Mouse (Mus musculus): ENCODE data around the gene Zc3h12a. TPM values are rescaled to one million over a fixed set of nuclear protein-coding genes. Genes with fewer than 3 reads are reported as not detected.

The Zc3h12a gene
- polyA plus RNA-seq, 1 experiment from 2014 or later = 0.90 TPM

- Histone ChIP-seq H3K4me1 (ENCODE audit: control insufficient read depth, insufficient read depth, low read length) (no peaks in the 10 kb centered on the region), H3K4me3 (ENCODE audit: low read depth, low read length) (no peak overlapping the region), H3K27me3 (ENCODE audit: control insufficient read depth, insufficient read depth, low read length) (0 out of 2 replicates have a peak, but pooled peaks cover 4% of the 10 kb centered on the region), H3K36me3 (ENCODE audit: control insufficient read depth, insufficient read depth, low read length) (no peaks in the 10 kb centered on the region), H3K4me2 (ENCODE audit: low read depth) (no peak overlapping the region), H3K27ac (ENCODE audit: low read depth, low read length) (no peak overlapping the region), H3K9me3 (ENCODE audit: control insufficient read depth, low read length) (no peaks in the 10 kb centered on the region), H3K9ac (ENCODE audit: low read length) (no peak overlapping the region)
- DNase-seq (ENCODE audit: low spot score) (no peak), ATAC-seq (ENCODE audit: insufficient read depth, low FRiP score, low TSS enrichment) (no peak)
- WGBS = 89% methylated on average over 6 of the region's 6 CpGs
Observed at GRCm38 (mm10) chr4:125164861-125165260, 37.2 kb upstream of the Zc3h12a start.

- Histone ChIP-seq H3K27me3 (ENCODE audit: control insufficient read depth, insufficient read depth, low read length) (0 out of 2 replicates have a peak, but pooled peaks cover 4% of the 10 kb centered on the region), H3K4me1 (ENCODE audit: control insufficient read depth, insufficient read depth, low read length) (no peaks in the 10 kb centered on the region), H3K4me3 (ENCODE audit: low read depth, low read length) (no peak overlapping the region), H3K9ac (ENCODE audit: low read length) (no peak overlapping the region), H3K9me3 (ENCODE audit: control insufficient read depth, low read length) (no peaks in the 10 kb centered on the region), H3K4me2 (ENCODE audit: low read depth) (no peak overlapping the region), H3K36me3 (ENCODE audit: control insufficient read depth, insufficient read depth, low read length) (no peaks in the 10 kb centered on the region), H3K27ac (ENCODE audit: low read depth, low read length) (no peak overlapping the region)
- ATAC-seq (ENCODE audit: insufficient read depth, low FRiP score, low TSS enrichment) (no peak), DNase-seq (ENCODE audit: low spot score) (no peak)
- WGBS = 58% methylated on average over 7 of the region's 7 CpGs
Observed at GRCm38 (mm10) chr4:125162701-125163100, 35.1 kb upstream of the Zc3h12a start.

- H3K4me1 ChIP-seq (ENCODE audit: control insufficient read depth, insufficient read depth, low read length) = no peaks in the 10 kb centered on the region
- H3K4me3 ChIP-seq (ENCODE audit: low read depth, low read length) = no peak overlapping the region
- H3K9me3 ChIP-seq (ENCODE audit: control insufficient read depth, low read length) = no peaks in the 10 kb centered on the region
- H3K27me3 ChIP-seq (ENCODE audit: control insufficient read depth, insufficient read depth, low read length) = 0 out of 2 replicates have a peak, but pooled peaks cover 4% of the 10 kb centered on the region
- no peaks in the 10 kb centered on the region for H3K36me3 ChIP-seq (ENCODE audit: control insufficient read depth, insufficient read depth, low read length)
- H3K4me2 ChIP-seq (ENCODE audit: low read depth) = no peak overlapping the region
- DNase-seq (ENCODE audit: low spot score) = no peak
- no peak overlapping the region for H3K27ac ChIP-seq (ENCODE audit: low read depth, low read length)
- ATAC-seq (ENCODE audit: insufficient read depth, low FRiP score, low TSS enrichment) = no peak
- WGBS = 44% methylated on average over 8 of the region's 8 CpGs
- no peak overlapping the region for H3K9ac ChIP-seq (ENCODE audit: low read length)
Observed at GRCm38 (mm10) chr4:125161392-125161791, 33.8 kb upstream of the Zc3h12a start.

GRCm38 (mm10) chr4:125160951-125161331, 33.3 kb upstream of the Zc3h12a start:
- ATAC-seq (ENCODE audit: insufficient read depth, low FRiP score, low TSS enrichment) = no peak
- no peak for DNase-seq (ENCODE audit: low spot score)
- Histone ChIP-seq H3K4me1 (ENCODE audit: control insufficient read depth, insufficient read depth, low read length) (no peaks in the 10 kb centered on the region), H3K9ac (ENCODE audit: low read length) (no peak overlapping the region), H3K4me3 (ENCODE audit: low read depth, low read length) (no peak overlapping the region), H3K9me3 (ENCODE audit: control insufficient read depth, low read length) (no peaks in the 10 kb centered on the region), H3K27me3 (ENCODE audit: control insufficient read depth, insufficient read depth, low read length) (0 out of 2 replicates have a peak, but pooled peaks cover 4% of the 10 kb centered on the region), H3K27ac (ENCODE audit: low read depth, low read length) (no peak overlapping the region), H3K4me2 (ENCODE audit: low read depth) (no peak overlapping the region), H3K36me3 (ENCODE audit: control insufficient read depth, insufficient read depth, low read length) (no peaks in the 10 kb centered on the region)
- 73% methylated on average over 10 of the region's 10 CpGs for WGBS

GRCm38 (mm10) chr4:125160320-125160950, 32.8 kb upstream of the Zc3h12a start:
- Histone ChIP-seq H3K27me3 (ENCODE audit: control insufficient read depth, insufficient read depth, low read length) (0 out of 2 replicates have a peak, but pooled peaks cover 4% of the 10 kb centered on the region), H3K9ac (ENCODE audit: low read length) (no peak overlapping the region), H3K36me3 (ENCODE audit: control insufficient read depth, insufficient read depth, low read length) (no peaks in the 10 kb centered on the region), H3K9me3 (ENCODE audit: control insufficient read depth, low read length) (no peaks in the 10 kb centered on the region), H3K4me2 (ENCODE audit: low read depth) (no peak overlapping the region; the same call in 1 of the 2 replicates), H3K4me1 (ENCODE audit: control insufficient read depth, insufficient read depth, low read length) (no peaks in the 10 kb centered on the region), H3K27ac (ENCODE audit: low read depth, low read length) (no peak overlapping the region), H3K4me3 (ENCODE audit: low read depth, low read length) (no peak overlapping the region)
- ATAC-seq (ENCODE audit: insufficient read depth, low FRiP score, low TSS enrichment) = peak; percentile 53; the same call in 1 of the 2 replicates
- WGBS = 8% methylated on average over 19 of the region's 19 CpGs
- DNase-seq (ENCODE audit: low spot score) = peak; percentile 89

GRCm38 (mm10) chr4:125158581-125159317, 31.1 kb upstream of the Zc3h12a start:
- H3K4me2 ChIP-seq (ENCODE audit: low read depth) = no peak overlapping the region
- H3K27me3 ChIP-seq (ENCODE audit: control insufficient read depth, insufficient read depth, low read length) = 0 out of 2 replicates have a peak, but pooled peaks cover 4% of the 10 kb centered on the region
- H3K4me1 ChIP-seq (ENCODE audit: control insufficient read depth, insufficient read depth, low read length) = no peaks in the 10 kb centered on the region
- H3K9ac ChIP-seq (ENCODE audit: low read length) = no peak overlapping the region
- ATAC-seq (ENCODE audit: insufficient read depth, low FRiP score, low TSS enrichment) (no peak), DNase-seq (ENCODE audit: low spot score) (no peak)
- no peaks in the 10 kb centered on the region for H3K9me3 ChIP-seq (ENCODE audit: control insufficient read depth, low read length)
- no peaks in the 10 kb centered on the region for H3K36me3 ChIP-seq (ENCODE audit: control insufficient read depth, insufficient read depth, low read length)
- no peak overlapping the region for H3K4me3 ChIP-seq (ENCODE audit: low read depth, low read length)
- no peak overlapping the region for H3K27ac ChIP-seq (ENCODE audit: low read depth, low read length)
- WGBS = 72% methylated on average over 20 of the region's 20 CpGs

- no peaks in the 10 kb centered on the region for H3K9me3 ChIP-seq (ENCODE audit: control insufficient read depth, low read length)
- no peak for DNase-seq (ENCODE audit: low spot score)
- no peak overlapping the region for H3K27ac ChIP-seq (ENCODE audit: low read depth, low read length)
- 0 out of 2 replicates have a peak, but pooled peaks cover 4% of the 10 kb centered on the region for H3K27me3 ChIP-seq (ENCODE audit: control insufficient read depth, insufficient read depth, low read length)
- ATAC-seq (ENCODE audit: insufficient read depth, low FRiP score, low TSS enrichment) = no peak
- H3K4me2 ChIP-seq (ENCODE audit: low read depth) = no peak overlapping the region
- H3K4me3 ChIP-seq (ENCODE audit: low read depth, low read length) = no peak overlapping the region
- WGBS = 71% methylated on average over 2 of the region's 2 CpGs
- H3K9ac ChIP-seq (ENCODE audit: low read length) = no peak overlapping the region
- H3K4me1 ChIP-seq (ENCODE audit: control insufficient read depth, insufficient read depth, low read length) = no peaks in the 10 kb centered on the region
- no peaks in the 10 kb centered on the region for H3K36me3 ChIP-seq (ENCODE audit: control insufficient read depth, insufficient read depth, low read length)
Observed at GRCm38 (mm10) chr4:125158081-125158480, 30.4 kb upstream of the Zc3h12a start.

GRCm38 (mm10) chr4:125157322-125157721, 29.7 kb upstream of the Zc3h12a start:
- H3K4me2 ChIP-seq (ENCODE audit: low read depth) = no peak overlapping the region
- no peak overlapping the region for H3K4me3 ChIP-seq (ENCODE audit: low read depth, low read length)
- no peaks in the 10 kb centered on the region for H3K36me3 ChIP-seq (ENCODE audit: control insufficient read depth, insufficient read depth, low read length)
- 86% methylated on average over 3 of the region's 3 CpGs for WGBS
- 0 out of 2 replicates have a peak, but pooled peaks cover 4% of the 10 kb centered on the region for H3K27me3 ChIP-seq (ENCODE audit: control insufficient read depth, insufficient read depth, low read length)
- H3K9ac ChIP-seq (ENCODE audit: low read length) = no peak overlapping the region
- no peaks in the 10 kb centered on the region for H3K9me3 ChIP-seq (ENCODE audit: control insufficient read depth, low read length)
- DNase-seq (ENCODE audit: low spot score) (no peak), ATAC-seq (ENCODE audit: insufficient read depth, low FRiP score, low TSS enrichment) (no peak)
- no peak overlapping the region for H3K27ac ChIP-seq (ENCODE audit: low read depth, low read length)
- H3K4me1 ChIP-seq (ENCODE audit: control insufficient read depth, insufficient read depth, low read length) = no peaks in the 10 kb centered on the region

GRCm38 (mm10) chr4:125155646-125156045, 28.0 kb upstream of the Zc3h12a start:
- Histone ChIP-seq H3K9me3 (ENCODE audit: control insufficient read depth, low read length) (no peaks in the 10 kb centered on the region), H3K27ac (ENCODE audit: low read depth, low read length) (no peak overlapping the region), H3K4me1 (ENCODE audit: control insufficient read depth, insufficient read depth, low read length) (no peaks in the 10 kb centered on the region), H3K4me2 (ENCODE audit: low read depth) (no peak overlapping the region), H3K9ac (ENCODE audit: low read length) (no peak overlapping the region), H3K36me3 (ENCODE audit: control insufficient read depth, insufficient read depth, low read length) (no peaks in the 10 kb centered on the region), H3K27me3 (ENCODE audit: control insufficient read depth, insufficient read depth, low read length) (no peaks in the 10 kb centered on the region), H3K4me3 (ENCODE audit: low read depth, low read length) (no peak overlapping the region)
- 87% methylated on average over 5 of the region's 5 CpGs for WGBS
- ATAC-seq (ENCODE audit: insufficient read depth, low FRiP score, low TSS enrichment) = no peak
- no peak for DNase-seq (ENCODE audit: low spot score)

All from neural tube, embryonic 11.5 days (tissue).